Mouse (Mus musculus) NIH3T3 (cell line): ENCODE measurements at regions not wholly inside any gene's neighbourhood (a gene's known extent, or its start where the extent isn't known, plus 50 kb on each side); places are given as distances from the start of the nearest gene placed in this dataset.

ENCODE experiments used
- DNase-seq: peaks from one replicate; pipeline ENCODE4 v3.0.0-alpha.2; 2012; ENCODE audit warnings: low read depth

DNA sequence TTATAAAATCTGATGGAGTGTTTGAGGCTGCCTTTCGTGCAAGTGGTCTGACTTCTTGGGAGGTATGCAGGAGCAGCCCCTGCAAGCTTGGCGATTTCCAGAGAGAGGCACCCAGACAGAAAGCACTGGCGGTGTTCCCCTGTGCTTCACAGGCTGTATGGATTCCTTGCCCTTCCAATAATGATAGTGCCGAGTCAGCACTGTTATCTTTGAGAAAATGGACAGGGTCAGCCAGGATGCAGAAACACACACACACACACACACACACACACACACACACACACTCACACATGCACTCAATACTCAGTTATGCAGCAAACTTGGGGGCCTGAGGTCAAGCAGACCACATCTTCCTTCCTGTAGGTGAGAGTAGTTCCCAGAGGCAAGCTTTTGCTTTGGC lies 305.7 kb downstream of the Gadd45g start:
- DNase-seq, result no peak

- no peak for DNase-seq
These were observed 306.6 kb downstream of the Gadd45g start for GRCm38 (mm10) chr13:52153030-52153429.

DNA sequence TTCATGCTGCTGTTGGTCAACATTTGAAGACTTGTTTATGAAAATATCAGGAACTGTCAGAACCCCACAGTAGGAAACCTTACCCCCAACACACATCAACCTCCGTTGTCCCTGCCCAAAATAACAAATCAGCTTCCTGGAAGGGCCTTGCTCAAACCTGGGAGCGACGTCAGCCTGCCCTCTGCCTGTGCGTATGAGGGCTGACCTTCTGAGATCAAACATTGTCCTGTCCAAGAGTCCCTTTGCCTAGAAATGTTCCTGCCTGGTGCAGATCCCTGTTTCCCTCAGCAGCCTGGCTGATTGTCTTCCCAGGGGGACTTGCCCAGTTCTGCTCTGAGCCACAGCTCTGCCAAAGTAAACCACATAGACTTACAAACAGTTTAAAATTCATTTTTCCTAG lies 307.1 kb downstream of the Gadd45g start:
- peak; percentile 10 for DNase-seq

- DNase-seq, result no peak
These were observed 307.8 kb downstream of the Gadd45g start for GRCm38 (mm10) chr13:52154111-52154843.

DNA sequence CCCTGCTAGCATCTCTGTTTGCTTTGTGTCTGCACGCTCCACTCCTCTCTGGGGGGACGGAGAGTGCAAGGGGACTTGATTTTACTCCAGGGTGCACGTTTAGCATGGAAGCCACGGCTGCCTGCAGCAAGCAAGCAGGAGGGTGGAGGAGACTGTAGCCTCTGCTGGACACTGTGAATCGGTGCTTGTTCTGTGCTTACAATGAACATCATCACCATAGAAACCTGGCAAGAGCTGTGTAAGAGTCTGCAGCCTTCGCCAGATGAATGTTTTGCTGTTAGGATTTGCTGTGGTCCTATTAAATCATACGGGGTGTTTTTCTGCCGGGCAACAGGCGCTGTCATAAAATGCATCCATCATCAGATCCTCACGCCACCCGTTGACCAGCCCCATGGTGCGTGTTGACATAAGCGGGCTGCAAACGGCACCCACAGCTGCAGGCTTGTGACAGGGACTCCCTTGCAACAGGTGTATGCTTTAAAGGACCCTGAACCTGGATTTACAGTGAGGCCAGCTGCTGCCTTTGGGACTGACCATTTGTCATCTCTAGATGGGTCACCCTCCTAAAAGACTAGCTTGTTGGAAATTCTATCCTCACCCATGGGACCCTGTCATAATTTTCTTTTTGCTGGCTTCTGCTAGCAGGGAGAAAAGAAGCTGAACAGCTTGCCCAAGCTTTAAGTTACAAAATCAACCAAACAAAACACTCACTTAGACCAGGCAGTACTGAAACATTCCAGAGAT lies 308.5 kb downstream of the Gadd45g start:
- peak; percentile 62 for DNase-seq

DNA sequence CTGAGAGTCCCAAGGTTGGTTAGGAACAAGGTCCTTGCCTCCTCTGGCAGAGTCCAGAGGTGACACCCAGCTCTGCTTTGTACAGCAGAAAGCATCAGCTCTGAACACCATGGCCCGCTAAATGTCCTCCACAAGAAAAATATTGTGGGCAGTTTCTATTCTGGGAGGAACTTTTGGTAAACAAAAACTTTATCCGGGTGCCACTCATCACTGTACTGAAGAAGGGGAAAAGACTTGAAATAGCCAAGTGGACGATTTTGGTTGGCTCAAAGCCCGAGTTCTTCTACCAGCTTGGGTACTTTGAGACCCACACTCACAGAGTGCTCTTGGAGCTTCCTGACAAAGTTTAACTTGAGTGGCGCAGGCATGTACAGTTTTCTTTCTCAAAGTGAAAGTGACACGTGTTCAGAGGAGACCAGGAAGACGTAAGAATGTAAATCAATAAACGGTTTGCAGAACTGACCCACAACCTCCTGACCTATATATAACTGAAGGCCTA lies 309.2 kb downstream of the Gadd45g start:
- no peak for DNase-seq

GRCm38 (mm10) chr13:52162676-52163075 lies 316.2 kb downstream of the Gadd45g start:
- no peak for DNase-seq

DNA sequence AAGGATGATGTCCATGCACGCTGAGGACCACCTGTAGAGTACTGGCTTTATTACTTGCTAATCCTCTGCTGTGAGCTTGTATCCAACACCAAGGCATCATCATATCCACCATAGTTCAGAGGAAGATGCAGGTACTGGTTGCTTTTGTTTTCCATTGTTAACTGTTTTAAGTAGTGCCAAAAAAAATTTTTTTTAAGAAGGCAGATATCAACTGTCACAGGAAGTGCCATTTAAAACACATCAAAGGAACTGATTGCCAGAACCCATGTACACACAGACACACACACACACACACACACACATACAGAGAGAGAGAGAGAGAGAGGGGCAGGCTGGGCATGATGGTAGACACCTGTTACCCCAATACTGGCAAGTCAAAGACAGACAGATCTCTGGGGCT lies 319.1 kb downstream of the Gadd45g start:
- DNase-seq, result no peak

DNA sequence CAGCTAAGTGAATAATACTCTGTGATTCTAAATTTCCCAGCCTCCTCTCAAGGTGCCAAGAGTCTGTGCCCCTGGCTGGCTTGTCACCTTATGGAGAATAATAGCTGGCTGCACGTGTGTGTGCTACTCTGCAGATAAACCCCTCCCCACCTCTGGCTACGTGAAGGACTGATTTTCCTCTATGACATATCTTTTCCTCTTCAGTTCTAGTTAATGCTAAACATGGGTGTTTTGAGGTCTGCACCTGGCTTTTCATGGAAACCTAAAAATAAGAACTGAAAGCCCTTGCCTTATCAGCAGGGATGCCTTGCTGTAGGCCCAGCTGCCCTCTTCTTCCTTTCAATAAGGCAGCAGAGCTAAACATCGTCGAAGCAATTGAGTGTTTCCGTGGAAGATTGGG lies 321.5 kb downstream of the Gadd45g start:
- DNase-seq, result no peak

GRCm38 (mm10) chr13:52172706-52173346 lies 326.3 kb downstream of the Gadd45g start:
- DNase-seq, result no peak

- peak; percentile 44 for DNase-seq
These were observed 329.2 kb downstream of the Gadd45g start for GRCm38 (mm10) chr13:52175665-52176064.

GRCm38 (mm10) chr13:52179977-52180376 lies 333.5 kb downstream of the Gadd45g start:
- DNase-seq, result no peak

DNA sequence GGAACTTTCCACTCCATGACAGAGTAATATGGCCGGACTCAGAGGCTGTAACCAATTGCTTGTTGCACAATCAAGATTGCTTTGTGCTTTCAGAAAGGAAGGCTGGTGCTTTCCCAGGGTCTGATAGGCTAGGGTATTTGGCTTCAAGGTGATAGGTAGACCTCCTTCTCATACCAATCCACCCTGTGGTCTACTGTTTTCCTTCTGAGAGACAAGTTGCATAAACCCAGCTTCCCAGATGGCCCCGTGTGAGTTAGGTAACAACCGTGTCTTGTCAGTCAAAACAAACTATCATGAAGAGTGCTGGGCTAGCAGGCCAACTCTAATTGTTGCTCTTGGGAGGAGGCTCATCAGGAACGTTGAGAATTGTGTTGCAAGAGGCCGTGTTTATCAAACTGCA lies 337.2 kb downstream of the Gadd45g start:
- DNase-seq, result peak; percentile 9

GRCm38 (mm10) chr13:52185574-52185973 lies 339.1 kb downstream of the Gadd45g start:
- DNase-seq, result no peak

DNA sequence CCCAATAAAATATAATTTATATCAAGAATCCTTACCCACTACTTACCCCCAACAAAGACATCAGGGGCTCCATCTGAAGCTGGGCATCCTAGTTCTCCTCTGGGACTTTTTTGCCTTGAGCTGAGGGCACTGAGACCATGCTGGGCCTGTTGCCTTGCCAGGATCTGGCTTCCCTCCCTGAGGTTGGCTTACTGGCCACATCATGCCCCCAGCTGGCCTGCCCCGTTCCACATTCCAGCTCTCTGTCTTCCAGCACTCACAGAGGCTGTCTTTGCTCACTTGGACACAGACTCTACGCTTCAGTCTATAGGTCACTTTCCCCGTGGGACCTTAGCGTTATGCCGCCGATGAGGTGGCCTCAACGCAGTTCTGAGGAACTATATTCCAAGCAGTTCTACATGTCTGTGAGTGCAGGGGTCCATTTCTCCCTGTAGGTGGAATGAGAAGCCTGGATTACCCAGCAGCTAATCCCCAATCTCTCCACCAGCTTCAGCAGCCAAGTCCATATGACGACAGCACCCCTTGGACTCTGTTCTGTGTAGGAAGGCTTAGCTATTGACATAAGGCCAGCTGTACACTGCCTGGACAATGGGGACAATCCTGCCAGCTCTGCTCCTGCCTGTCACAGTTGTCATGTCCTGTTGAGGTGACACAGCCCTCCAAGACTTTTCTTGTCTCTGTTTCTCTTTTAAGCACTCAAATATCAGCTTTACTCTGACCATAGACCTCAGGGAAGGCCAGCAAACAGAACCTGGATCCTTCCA lies 341.5 kb downstream of the Gadd45g start:
- DNase-seq, result peak; percentile 8

DNA sequence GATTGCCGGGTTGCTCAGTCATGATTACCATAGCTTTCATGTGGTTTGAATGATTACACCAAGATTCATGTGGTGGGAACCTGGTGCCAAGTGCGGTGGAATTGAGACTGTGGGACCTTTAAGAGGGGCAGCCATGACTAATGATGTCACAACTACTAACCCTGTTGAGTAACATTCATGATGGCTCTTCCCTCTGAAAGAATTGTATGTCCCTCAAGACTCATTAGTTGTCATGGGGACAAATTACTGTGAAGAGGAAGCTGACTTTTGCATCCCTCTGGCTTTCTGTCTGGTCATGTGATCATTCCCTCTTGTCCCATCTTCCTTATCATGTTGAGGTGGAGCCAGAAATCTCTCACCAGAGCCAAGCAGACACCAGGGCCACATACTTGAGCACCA lies 342.1 kb downstream of the Gadd45g start:
- DNase-seq, result peak; percentile 47

- no peak for DNase-seq
These were observed 341.6 kb downstream of the Diras2 start for GRCm38 (mm10) chr13:52189382-52189923.

GRCm38 (mm10) chr13:52190256-52190655 lies 340.8 kb downstream of the Diras2 start:
- no peak for DNase-seq

DNA sequence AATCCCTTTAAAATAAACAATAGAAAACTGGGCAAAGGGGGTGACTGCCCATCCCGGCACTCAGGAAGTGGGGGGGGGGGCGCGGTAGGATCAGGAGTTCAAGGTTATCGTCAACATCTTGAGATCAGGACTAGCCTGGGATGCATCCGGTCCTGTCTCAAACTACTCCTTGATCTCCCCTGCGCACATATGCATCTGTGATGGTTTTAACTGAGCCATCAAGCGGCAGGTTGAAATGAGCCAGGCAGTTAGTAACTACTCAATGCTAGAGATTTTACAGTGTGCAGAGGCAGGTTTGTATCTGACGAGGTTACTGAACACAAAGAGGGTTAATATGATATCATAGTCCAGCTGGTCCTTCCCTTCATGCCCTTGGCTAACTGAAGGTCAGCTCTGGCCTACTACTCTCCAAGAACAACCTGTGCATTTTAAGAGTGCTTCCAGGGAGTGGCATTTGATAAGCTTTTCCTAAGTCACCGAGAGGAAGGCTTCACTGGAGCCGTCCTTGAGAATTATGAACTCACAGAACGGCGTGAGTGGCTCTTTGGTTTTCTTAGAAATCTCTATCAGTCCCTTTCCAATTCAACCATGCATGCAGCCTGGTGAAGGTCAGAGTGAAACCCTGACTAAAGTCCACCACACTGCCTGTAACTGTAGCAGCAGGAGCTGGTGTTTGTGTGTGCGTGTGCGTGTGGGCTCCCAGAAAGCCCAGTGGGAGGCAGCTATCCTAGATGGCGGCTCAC lies 340.1 kb downstream of the Diras2 start:
- no peak for DNase-seq

DNA sequence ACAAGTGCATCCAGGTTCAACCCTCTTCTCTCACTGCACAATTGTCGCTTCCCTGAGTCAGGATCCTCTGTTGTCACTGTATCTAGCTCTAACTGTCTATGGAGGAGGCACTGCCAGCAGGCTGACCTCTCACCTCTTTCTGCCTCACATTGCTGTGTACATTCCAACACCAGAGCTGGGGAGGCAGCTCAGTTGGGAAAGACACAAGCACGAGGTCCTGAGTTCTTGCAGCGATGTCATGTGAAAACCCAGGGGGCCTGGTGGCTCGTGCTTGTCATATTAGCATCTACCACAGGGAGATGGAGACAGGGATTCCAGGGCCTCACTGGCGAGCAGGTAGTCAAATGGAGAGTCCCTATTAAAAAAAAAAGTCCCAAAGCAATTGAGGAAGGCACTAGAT lies 334.2 kb downstream of the Diras2 start:
- no peak for DNase-seq
